Mouse (Mus musculus) T-helper 1 cell (primary cell): Measurements from ENCODE around the gene Rasgef1c.

ENCODE experiments used
- in situ Hi-C: fragments of 300-600 bp; cut with MboI, MseI; formaldehyde crosslinking; loops from one replicate; pipeline ENCODE4 v1.15.1; 2025; ENCODE audit warnings: high pct_unique_total_duplicates

The Rasgef1c gene

GRCm38 (mm10) chr11:49919304-49919703 is 17.7 kb downstream of the Rasgef1c start:
- in situ Hi-C loops: no loop called here

GRCm38 (mm10) chr11:49923539-49923938 is 21.9 kb downstream of the Rasgef1c start:
- in situ Hi-C loops: no loop called here

- in situ Hi-C loops: no loop called here
Measured at GRCm38 (mm10) chr11:49926183-49926582, 24.5 kb downstream of the Rasgef1c start.

- in situ Hi-C loops: no loop called here
Measured at GRCm38 (mm10) chr11:49927169-49927568, 25.5 kb downstream of the Rasgef1c start.

- in situ Hi-C loops: no loop called here
Measured at GRCm38 (mm10) chr11:49927670-49928069, 26.0 kb downstream of the Rasgef1c start.

GRCm38 (mm10) chr11:49931037-49931625 is 29.5 kb downstream of the Rasgef1c start:
- in situ Hi-C loops: no loop called here

- in situ Hi-C loops: no loop called here
Measured at GRCm38 (mm10) chr11:49931853-49932252, 30.2 kb downstream of the Rasgef1c start.

GRCm38 (mm10) chr11:49933811-49934210 is 32.2 kb downstream of the Rasgef1c start:
- in situ Hi-C loops: no loop called here

- in situ Hi-C loops: no loop called here
Measured at GRCm38 (mm10) chr11:49934322-49934721, 32.7 kb downstream of the Rasgef1c start.

GRCm38 (mm10) chr11:49936458-49936857 is 34.8 kb downstream of the Rasgef1c start:
- in situ Hi-C loops: no loop called here

- in situ Hi-C loops: no loop called here
Measured at GRCm38 (mm10) chr11:49937779-49938178, 36.1 kb downstream of the Rasgef1c start.

GRCm38 (mm10) chr11:49938258-49939164 is 36.9 kb downstream of the Rasgef1c start:
- in situ Hi-C loops: no loop called here

GRCm38 (mm10) chr11:49942841-49943240 is 41.2 kb downstream of the Rasgef1c start:
- in situ Hi-C loops: no loop called here

- in situ Hi-C loops: no loop called here
Measured at GRCm38 (mm10) chr11:49943901-49944300, 42.3 kb downstream of the Rasgef1c start.

GRCm38 (mm10) chr11:49945726-49946125 is 44.1 kb downstream of the Rasgef1c start:
- in situ Hi-C loops: no loop called here

- in situ Hi-C loops: no loop called here
Measured at GRCm38 (mm10) chr11:49949839-49950238, 48.2 kb downstream of the Rasgef1c start.

GRCm38 (mm10) chr11:49953616-49954015 is 52.0 kb downstream of the Rasgef1c start:
- in situ Hi-C loops: no loop called here

- in situ Hi-C loops: no loop called here
Measured at GRCm38 (mm10) chr11:49955577-49956261, 54.1 kb downstream of the Rasgef1c start.

- in situ Hi-C loops: no loop called here
Measured at GRCm38 (mm10) chr11:49958017-49958416, 56.4 kb downstream of the Rasgef1c start.

GRCm38 (mm10) chr11:49961098-49961740 is 59.6 kb downstream of the Rasgef1c start:
- in situ Hi-C loops: loop anchor here (5.0 kb wide), 1 partner anchor 59 kb away; the partner anchor contains the start of gene Rasgef1c

GRCm38 (mm10) chr11:49965320-49965719 is 63.7 kb downstream of the Rasgef1c start:
- in situ Hi-C loops: no loop called here

GRCm38 (mm10) chr11:49969692-49970091 is 68.1 kb downstream of the Rasgef1c start:
- in situ Hi-C loops: no loop called here
